Mouse (Mus musculus) limb, embryonic 14.5 days (tissue): ENCODE results near the gene Cct6b. TPM values are rescaled to one million over a fixed set of nuclear protein-coding genes. Genes with fewer than 3 reads are reported as not detected.

Experiments
- ATAC-seq: fragments of 200-750 bp; cut with Nextera tagmentation; 2 replicates; pipeline ENCODE4 v1.8.0; 2017; ENCODE audit warnings: low read depth, moderate number of reproducible peaks, moderate TSS enrichment; ENCODE audit not compliant: low FRiP score
- DNase-seq: peaks from one replicate; pipeline ENCODE4 v3.0.0-alpha.2; 2015; ENCODE audit warnings: low spot score
- H3K27ac ChIP-seq: fragments of 300-500 bp; sonication (generic); replicated peaks from 2 replicates; pipeline ENCODE4 v1.5.1; 2014; ENCODE audit warnings: low read depth, mild to moderate bottlenecking, low read length, moderate library complexity, mixed read lengths
- H3K27me3 ChIP-seq: fragments of 300-500 bp; sonication (generic); 2 replicates; pipeline ENCODE4 v1.6.1; 2014; ENCODE audit warnings: low read length, mixed read lengths; ENCODE audit not compliant: control insufficient read depth, insufficient read depth
- H3K36me3 ChIP-seq: fragments of 300-500 bp; sonication (generic); 2 replicates; pipeline ENCODE4 v1.6.1; 2014; ENCODE audit warnings: mild to moderate bottlenecking, low read length, moderate library complexity, mixed read lengths; ENCODE audit not compliant: control insufficient read depth, insufficient read depth
- H3K4me1 ChIP-seq: fragments of 300-500 bp; sonication (generic); 2 replicates; pipeline ENCODE4 v1.6.1; 2014; ENCODE audit warnings: antibody characterized with exemption, low read length, mixed read lengths; ENCODE audit not compliant: control insufficient read depth, insufficient read depth
- H3K4me2 ChIP-seq: fragments of 300-500 bp; sonication (generic); replicated peaks from 2 replicates; pipeline ENCODE4 v1.6.1; 2014; ENCODE audit warnings: low read depth, mild to moderate bottlenecking, low read length, moderate library complexity; ENCODE audit not compliant: severe bottlenecking
- H3K4me3 ChIP-seq: fragments of 300-500 bp; sonication (generic); replicated peaks from 2 replicates; pipeline ENCODE4 v1.5.1; 2014; ENCODE audit warnings: low read length
- H3K9ac ChIP-seq: fragments of 300-500 bp; sonication (generic); 2 replicates; pipeline ENCODE4 v1.6.1; 2014; ENCODE audit warnings: mild to moderate bottlenecking, low read depth, low read length, moderate library complexity; ENCODE audit not compliant: severe bottlenecking
- H3K9me3 ChIP-seq: fragments of 300-500 bp; sonication (generic); 2 replicates; pipeline ENCODE4 v1.6.1; 2016; ENCODE audit warnings: low read length; ENCODE audit not compliant: control insufficient read depth
- POLR2A ChIP-seq: fragments of 200-500 bp; IDR thresholded peaks from 2 replicates; pipeline ENCODE4 v1.8.0; 2012; ENCODE audit warnings: inconsistent platforms, mild to moderate bottlenecking, moderate library complexity, borderline replicate concordance; ENCODE audit not compliant: insufficient read depth, insufficient read length; ENCODE audit errors: extremely low read depth
- WGBS: fragments of 180-500 bp; shearing (Covaris S2); extraction: QIAGEN DNeasy Blood & Tissue Kit; methylation state at CpG from one replicate; pipeline ENCODE4 v1.1.7; 2014; 5-methylcytosine and 5-hydroxymethylcytosine counted together
- polyA plus RNA-seq, 2 experiments: library from polyadenylated mRNA; depleted of rRNA in 1 of 2; stranded (reverse) in 1 of 2; unstranded in 1 of 2; fragments of >200 nt; fragmentation: Nextera tagmentation in 1 of 2; extraction: Ambion mirVana in 1 of 2; gene quantifications; 2 replicates each; pipeline versions ENCODE4 v1.2.1 to v1.2.3; 2012 to 2014

Gene Cct6b
- polyA plus RNA-seq, 2 experiments: 0.33 to 0.37 TPM

DNA sequence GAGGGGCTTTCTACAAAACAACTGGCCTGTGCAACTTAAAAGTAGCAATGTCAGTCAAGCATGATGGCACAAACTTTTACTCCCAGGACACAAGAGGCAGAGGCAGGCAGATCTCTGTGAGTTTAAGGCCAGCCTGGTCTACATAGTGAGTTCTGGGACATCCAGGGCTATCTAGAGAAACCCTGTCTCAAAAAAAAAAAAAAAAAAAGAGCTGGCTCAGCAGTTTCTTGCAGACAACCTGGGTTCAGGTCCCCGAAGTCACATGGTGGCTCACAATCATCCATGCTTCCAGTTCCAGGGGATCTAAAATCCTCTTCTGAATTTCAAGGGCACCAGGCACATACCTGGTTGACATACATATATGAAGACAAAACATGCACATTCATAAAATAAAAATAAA is 8.2 kb downstream of the Cct6b start:
- ATAC-seq (no peak), DNase-seq (no peak)
- H3K27ac ChIP-seq: no peak overlapping the region
- no peaks in the 10 kb centered on the region for H3K36me3 ChIP-seq
- H3K9ac ChIP-seq: no peak overlapping the region
- TF ChIP-seq POLR2A: no peak
- no peaks in the 10 kb centered on the region for H3K4me1 ChIP-seq
- 83% methylated on average over 1 of the region's 1 CpGs for WGBS
- no peaks in the 10 kb centered on the region for H3K9me3 ChIP-seq
- H3K4me2 ChIP-seq: no peak overlapping the region
- no peaks in the 10 kb centered on the region for H3K27me3 ChIP-seq
- no peak overlapping the region for H3K4me3 ChIP-seq

GRCm38 (mm10) chr11:82752349-82753115 is 11.6 kb downstream of the Cct6b start:
- H3K4me3 ChIP-seq: no peak overlapping the region
- DNase-seq (no peak), ATAC-seq (no peak)
- no peak overlapping the region for H3K27ac ChIP-seq
- no peak overlapping the region for H3K9ac ChIP-seq
- H3K27me3 ChIP-seq: no peaks in the 10 kb centered on the region
- WGBS: 62% methylated on average over 6 of the region's 6 CpGs
- no peaks in the 10 kb centered on the region for H3K4me1 ChIP-seq
- no peaks in the 10 kb centered on the region for H3K9me3 ChIP-seq
- no peaks in the 10 kb centered on the region for H3K36me3 ChIP-seq
- no peak for TF ChIP-seq POLR2A
- no peak overlapping the region for H3K4me2 ChIP-seq

GRCm38 (mm10) chr11:82746857-82747366 is 17.2 kb downstream of the Cct6b start:
- Histone ChIP-seq H3K4me3 (no peak overlapping the region), H3K4me2 (no peak overlapping the region), H3K9me3 (no peaks in the 10 kb centered on the region), H3K4me1 (no peaks in the 10 kb centered on the region), H3K9ac (no peak overlapping the region), H3K27me3 (no peaks in the 10 kb centered on the region), H3K36me3 (no peaks in the 10 kb centered on the region), H3K27ac (no peak overlapping the region)
- DNase-seq (no peak), ATAC-seq (no peak)
- 78% methylated on average over 8 of the region's 8 CpGs for WGBS
- TF ChIP-seq POLR2A: no peak

GRCm38 (mm10) chr11:82746138-82746537 is 18.0 kb downstream of the Cct6b start:
- H3K4me3 ChIP-seq: no peak overlapping the region
- 35% methylated on average over 6 of the region's 6 CpGs for WGBS
- DNase-seq (no peak), ATAC-seq (no peak)
- no peaks in the 10 kb centered on the region for H3K27me3 ChIP-seq
- TF ChIP-seq POLR2A: no peak
- H3K9me3 ChIP-seq: no peaks in the 10 kb centered on the region
- H3K4me2 ChIP-seq: no peak overlapping the region
- no peaks in the 10 kb centered on the region for H3K36me3 ChIP-seq
- H3K27ac ChIP-seq: no peak overlapping the region
- no peaks in the 10 kb centered on the region for H3K4me1 ChIP-seq
- H3K9ac ChIP-seq: no peak overlapping the region

DNA sequence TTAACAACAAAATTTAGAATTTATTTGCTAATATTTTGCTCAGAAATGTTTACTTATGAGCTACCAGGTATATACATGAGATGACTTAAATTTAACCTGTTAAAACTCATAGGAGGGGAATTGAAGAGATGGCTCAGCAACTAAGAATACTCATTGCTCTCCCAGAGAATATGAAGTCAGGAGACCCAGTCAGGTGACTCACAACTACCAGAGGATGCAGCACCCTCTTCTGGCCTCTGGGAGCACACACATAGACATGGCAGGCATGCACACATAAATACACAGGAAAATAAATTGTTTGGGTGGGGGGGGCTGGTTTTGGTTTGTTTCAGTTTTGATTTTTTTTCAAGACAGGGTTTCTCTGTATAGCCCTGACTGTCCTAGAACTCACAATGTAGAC is 25.1 kb downstream of the Cct6b start:
- ATAC-seq: no peak
- Histone ChIP-seq H3K4me1 (no peaks in the 10 kb centered on the region), H3K9ac (no peak overlapping the region), H3K9me3 (no peaks in the 10 kb centered on the region), H3K27ac (no peak overlapping the region), H3K4me2 (no peak overlapping the region), H3K27me3 (no peaks in the 10 kb centered on the region), H3K36me3 (no peaks in the 10 kb centered on the region), H3K4me3 (no peak overlapping the region)
- no peak for DNase-seq
- TF ChIP-seq POLR2A: no peak
